Mouse (Mus musculus): ENCODE measurements around the gene Mllt10. TPM values are rescaled to one million over a fixed set of nuclear protein-coding genes. Genes with fewer than 3 reads are reported as not detected.

Gene Mllt10
- polyA plus RNA-seq, 1 experiment from 2014 or later: 54.8 TPM

GRCm38 (mm10) chr2:18094319-18094718, 39.3 kb downstream of the Mllt10 start:
- Histone ChIP-seq H3K27me3 (ENCODE audit: insufficient read depth, poor library complexity, severe bottlenecking) (no peaks in the 10 kb centered on the region), H3K9me3 (no peaks in the 10 kb centered on the region), H3K27ac (no peak overlapping the region), H3K4me1 (no peaks in the 10 kb centered on the region), H3K36me3 (peaks cover 61% of the 10 kb centered on the region), H3K4me3 (no peak overlapping the region)
- no peak for DNase-seq (ENCODE audit: low spot score)

- Histone ChIP-seq H3K27me3 (ENCODE audit: insufficient read depth, poor library complexity, severe bottlenecking) (no peaks in the 10 kb centered on the region), H3K4me3 (no peak overlapping the region), H3K9me3 (no peaks in the 10 kb centered on the region), H3K4me1 (no peaks in the 10 kb centered on the region), H3K27ac (no peak overlapping the region), H3K36me3 (peaks cover 64% of the 10 kb centered on the region)
- 83% methylated on average over 2 of the region's 2 CpGs for WGBS
- DNase-seq (ENCODE audit: low spot score): no peak
These were observed 40.8 kb downstream of the Mllt10 start for GRCm38 (mm10) chr2:18095804-18096203.

DNA sequence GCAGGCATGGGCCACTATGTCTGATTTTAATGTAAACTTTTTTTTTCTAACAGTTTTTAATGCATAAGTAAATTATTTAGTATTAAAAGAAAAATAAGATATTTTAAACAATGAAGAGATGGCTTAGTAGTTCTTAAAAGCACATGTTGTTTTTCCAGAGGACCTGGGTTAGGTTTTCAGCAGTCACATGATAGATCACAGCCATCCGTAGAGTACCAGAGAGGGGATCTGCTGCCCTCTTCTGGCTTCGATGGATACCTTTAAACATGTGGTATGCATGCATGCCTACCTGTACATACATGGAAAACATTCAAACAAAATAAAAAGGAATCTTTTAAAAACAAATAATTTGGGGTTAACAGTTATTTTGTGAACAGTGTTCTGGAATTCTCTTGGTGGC, 45.9 kb downstream of the Mllt10 start:
- H3K36me3 ChIP-seq: peaks cover 65% of the 10 kb centered on the region
- H3K4me1 ChIP-seq: no peaks in the 10 kb centered on the region
- H3K27ac ChIP-seq: no peak overlapping the region
- DNase-seq (ENCODE audit: low spot score): no peak
- H3K4me3 ChIP-seq: no peak overlapping the region
- 90% methylated on average over 2 of the region's 2 CpGs for WGBS
- no peaks in the 10 kb centered on the region for H3K27me3 ChIP-seq (ENCODE audit: insufficient read depth, poor library complexity, severe bottlenecking)
- no peaks in the 10 kb centered on the region for H3K9me3 ChIP-seq

DNA sequence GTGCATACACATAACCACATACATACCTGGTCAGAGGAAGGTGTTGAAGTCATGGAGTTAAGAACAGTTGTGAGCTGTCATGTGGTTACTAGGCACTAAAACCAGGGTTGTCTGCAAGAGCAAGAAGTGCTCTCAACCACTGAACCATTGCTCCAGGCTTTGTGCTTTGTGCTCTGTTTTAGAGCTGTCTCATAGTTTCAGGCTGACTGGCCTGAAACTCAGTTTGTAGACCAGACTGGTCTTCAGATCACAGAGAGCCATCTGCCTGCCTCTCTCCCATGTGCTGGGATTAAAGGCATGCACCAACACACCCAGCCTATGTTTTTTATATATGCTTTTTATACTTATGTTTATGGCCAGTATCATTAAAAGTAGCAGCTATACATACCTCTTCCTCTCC, 52.5 kb downstream of the Mllt10 start:
- H3K4me1 ChIP-seq: no peaks in the 10 kb centered on the region
- peaks cover 44% of the 10 kb centered on the region for H3K36me3 ChIP-seq
- no peaks in the 10 kb centered on the region for H3K9me3 ChIP-seq
- H3K27ac ChIP-seq: no peak overlapping the region
- DNase-seq (ENCODE audit: low spot score): no peak
- no peaks in the 10 kb centered on the region for H3K27me3 ChIP-seq (ENCODE audit: insufficient read depth, poor library complexity, severe bottlenecking)
- H3K4me3 ChIP-seq: no peak overlapping the region

DNA sequence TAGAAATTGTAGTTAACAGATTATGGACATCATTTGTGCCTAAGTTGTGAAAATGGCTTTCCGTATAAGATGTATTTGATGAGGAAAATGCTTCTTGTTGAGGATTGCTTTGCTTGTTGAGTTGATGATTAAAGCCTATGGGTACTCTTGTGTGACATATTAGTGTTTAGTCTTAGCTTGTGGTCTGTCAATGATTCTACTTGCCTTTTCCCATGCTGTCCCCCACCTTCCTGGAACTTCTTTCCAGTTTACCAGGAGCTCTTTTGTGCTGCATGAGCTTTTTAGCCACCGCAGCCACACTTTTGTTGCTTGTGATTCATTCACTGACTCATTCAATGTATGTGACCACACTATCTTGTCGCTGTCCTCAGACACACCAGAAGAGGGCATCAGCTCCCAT, 53.2 kb downstream of the Mllt10 start:
- H3K4me1 ChIP-seq: no peaks in the 10 kb centered on the region
- H3K36me3 ChIP-seq: peaks cover 47% of the 10 kb centered on the region
- H3K4me3 ChIP-seq: no peak overlapping the region
- no peak overlapping the region for H3K27ac ChIP-seq
- 95% methylated on average over 3 of the region's 3 CpGs for WGBS
- H3K9me3 ChIP-seq: no peaks in the 10 kb centered on the region
- no peak for DNase-seq (ENCODE audit: low spot score)
- no peaks in the 10 kb centered on the region for H3K27me3 ChIP-seq (ENCODE audit: insufficient read depth, poor library complexity, severe bottlenecking)

- Histone ChIP-seq H3K4me1 (no peaks in the 10 kb centered on the region), H3K9me3 (no peaks in the 10 kb centered on the region), H3K4me3 (no peak overlapping the region), H3K36me3 (peaks cover 51% of the 10 kb centered on the region), H3K27ac (no peak overlapping the region), H3K27me3 (ENCODE audit: insufficient read depth, poor library complexity, severe bottlenecking) (no peaks in the 10 kb centered on the region)
- DNase-seq (ENCODE audit: low spot score): no peak
These were observed 56.4 kb downstream of the Mllt10 start for GRCm38 (mm10) chr2:18111411-18111810.

GRCm38 (mm10) chr2:18116432-18116831, 61.4 kb downstream of the Mllt10 start:
- WGBS: 82% methylated on average over 3 of the region's 3 CpGs
- Histone ChIP-seq H3K27ac (no peak overlapping the region), H3K36me3 (peaks cover 36% of the 10 kb centered on the region)

GRCm38 (mm10) chr2:18138131-18138530, 83.1 kb downstream of the Mllt10 start:
- Histone ChIP-seq H3K27me3 (ENCODE audit: insufficient read depth, poor library complexity, severe bottlenecking) (no peaks in the 10 kb centered on the region), H3K9me3 (no peaks in the 10 kb centered on the region), H3K36me3 (peaks cover 63% of the 10 kb centered on the region), H3K4me1 (no peaks in the 10 kb centered on the region), H3K27ac (no peak overlapping the region), H3K4me3 (no peak overlapping the region)
- DNase-seq (ENCODE audit: low spot score): no peak
- WGBS: 82% methylated on average over 2 of the region's 2 CpGs

More at GRCm38 (mm10) chr2:18116432-18116831, 61.4 kb downstream of the Mllt10 start:
- DNase-seq (ENCODE audit: low spot score): no peak
- Histone ChIP-seq H3K4me3 (no peak overlapping the region), H3K9me3 (no peaks in the 10 kb centered on the region), H3K27me3 (ENCODE audit: insufficient read depth, poor library complexity, severe bottlenecking) (no peaks in the 10 kb centered on the region), H3K4me1 (no peaks in the 10 kb centered on the region)

- H3K4me1 ChIP-seq: no peaks in the 10 kb centered on the region
- WGBS: 97% methylated on average over 5 of the region's 5 CpGs
- H3K36me3 ChIP-seq: peaks cover 57% of the 10 kb centered on the region
- DNase-seq (ENCODE audit: low spot score): no peak
- no peak overlapping the region for H3K4me3 ChIP-seq
- H3K27ac ChIP-seq: no peak overlapping the region
- H3K9me3 ChIP-seq: no peaks in the 10 kb centered on the region
- no peaks in the 10 kb centered on the region for H3K27me3 ChIP-seq (ENCODE audit: insufficient read depth, poor library complexity, severe bottlenecking)
These were observed 84.6 kb downstream of the Mllt10 start for GRCm38 (mm10) chr2:18139646-18140045.

DNA sequence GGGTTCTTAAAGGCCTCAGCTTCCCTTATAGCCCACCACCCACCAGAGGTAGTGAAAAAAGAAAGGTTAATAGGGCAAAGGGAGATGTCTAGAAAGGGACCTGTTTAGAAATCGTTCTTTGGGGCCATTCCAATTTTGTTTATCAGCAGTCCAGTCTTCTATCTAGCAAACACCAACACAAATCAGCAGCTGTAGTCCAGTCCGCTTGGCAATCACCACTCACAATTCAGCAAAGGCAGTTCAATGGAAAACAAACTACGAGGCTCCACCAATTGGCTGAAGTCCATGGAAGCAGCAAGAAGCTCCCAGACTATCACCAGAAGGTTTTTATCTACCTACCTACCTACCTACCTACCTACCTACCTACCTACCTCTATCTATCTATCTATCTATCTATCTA, 101.1 kb downstream of the Mllt10 start:
- 88% methylated on average over 3 of the region's 3 CpGs for WGBS
- H3K27me3 ChIP-seq (ENCODE audit: insufficient read depth, poor library complexity, severe bottlenecking): no peaks in the 10 kb centered on the region
- peaks cover 46% of the 10 kb centered on the region for H3K36me3 ChIP-seq
- no peaks in the 10 kb centered on the region for H3K9me3 ChIP-seq
- H3K4me1 ChIP-seq: no peaks in the 10 kb centered on the region
- H3K4me3 ChIP-seq: no peak overlapping the region
- DNase-seq (ENCODE audit: low spot score): no peak
- no peak overlapping the region for H3K27ac ChIP-seq

- Histone ChIP-seq H3K4me1 (no peaks in the 10 kb centered on the region), H3K27ac (no peak overlapping the region), H3K27me3 (ENCODE audit: insufficient read depth, poor library complexity, severe bottlenecking) (no peaks in the 10 kb centered on the region), H3K36me3 (peaks cover 46% of the 10 kb centered on the region), H3K4me3 (no peak overlapping the region), H3K9me3 (no peaks in the 10 kb centered on the region)
- DNase-seq (ENCODE audit: low spot score): no peak
- WGBS: 85% methylated on average over 3 of the region's 3 CpGs
These were observed 104.4 kb downstream of the Mllt10 start for GRCm38 (mm10) chr2:18159426-18159825.

GRCm38 (mm10) chr2:18160992-18161391, 106.0 kb downstream of the Mllt10 start:
- Histone ChIP-seq H3K4me1 (no peaks in the 10 kb centered on the region), H3K36me3 (peaks cover 33% of the 10 kb centered on the region), H3K27ac (no peak overlapping the region), H3K4me3 (no peak overlapping the region), H3K9me3 (no peaks in the 10 kb centered on the region), H3K27me3 (ENCODE audit: insufficient read depth, poor library complexity, severe bottlenecking) (no peaks in the 10 kb centered on the region)
- no peak for DNase-seq (ENCODE audit: low spot score)
- WGBS: 97% methylated on average over 5 of the region's 5 CpGs

GRCm38 (mm10) chr2:18165511-18165910, 110.5 kb downstream of the Mllt10 start:
- H3K4me1 ChIP-seq: no peaks in the 10 kb centered on the region
- no peaks in the 10 kb centered on the region for H3K27me3 ChIP-seq (ENCODE audit: insufficient read depth, poor library complexity, severe bottlenecking)
- no peak overlapping the region for H3K27ac ChIP-seq
- peaks cover 31% of the 10 kb centered on the region for H3K36me3 ChIP-seq
- no peak overlapping the region for H3K4me3 ChIP-seq
- WGBS: 92% methylated on average over 2 of the region's 2 CpGs
- H3K9me3 ChIP-seq: no peaks in the 10 kb centered on the region
- no peak for DNase-seq (ENCODE audit: low spot score)

DNA sequence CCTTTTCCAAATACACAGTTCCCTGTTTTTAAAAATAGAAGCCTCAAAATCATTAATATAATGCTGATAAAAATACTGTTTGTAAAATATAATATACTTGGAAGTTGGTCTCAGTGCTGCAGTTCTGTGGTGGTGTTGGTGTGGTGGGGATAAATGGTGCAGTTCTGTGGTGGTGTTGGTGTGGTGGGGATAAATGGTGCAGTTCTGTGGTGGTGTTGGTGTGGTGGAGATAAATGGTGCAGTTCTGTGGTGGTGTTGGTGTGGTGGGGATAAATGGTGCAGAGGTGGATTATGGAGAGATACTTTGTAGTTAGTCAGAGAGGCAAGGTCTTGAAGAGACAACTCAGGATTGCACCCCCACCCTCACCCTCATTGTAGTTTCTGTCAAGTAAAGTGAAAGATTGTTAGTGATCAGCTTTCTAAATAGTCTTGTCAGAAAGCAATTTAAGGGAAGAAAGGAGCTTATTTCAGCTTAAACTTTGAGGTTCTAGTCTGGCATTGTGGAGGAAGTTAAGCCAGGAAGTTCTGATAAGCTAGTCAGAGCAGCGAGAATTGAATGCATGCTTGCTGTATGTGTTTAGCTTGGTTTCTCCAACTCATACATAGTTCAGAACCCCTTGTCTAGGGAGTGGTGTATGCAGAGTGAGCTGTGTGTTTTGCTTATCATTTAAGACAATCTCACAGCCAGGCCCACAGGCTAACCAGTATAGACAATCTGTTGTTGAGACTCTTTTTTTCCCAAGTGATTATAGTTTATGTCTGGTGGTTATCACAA, 114.3 kb downstream of the Mllt10 start:
- DNase-seq (ENCODE audit: low spot score): no peak
- H3K36me3 ChIP-seq: peaks cover 13% of the 10 kb centered on the region; the same call in 1 of the 2 replicates
- H3K27me3 ChIP-seq (ENCODE audit: insufficient read depth, poor library complexity, severe bottlenecking): no peaks in the 10 kb centered on the region
- H3K4me3 ChIP-seq: no peak overlapping the region
- no peaks in the 10 kb centered on the region for H3K4me1 ChIP-seq
- no peaks in the 10 kb centered on the region for H3K9me3 ChIP-seq
- no peak overlapping the region for H3K27ac ChIP-seq
- 50% methylated on average over 1 of the region's 1 CpGs for WGBS
